In the genomic region with DNA sequence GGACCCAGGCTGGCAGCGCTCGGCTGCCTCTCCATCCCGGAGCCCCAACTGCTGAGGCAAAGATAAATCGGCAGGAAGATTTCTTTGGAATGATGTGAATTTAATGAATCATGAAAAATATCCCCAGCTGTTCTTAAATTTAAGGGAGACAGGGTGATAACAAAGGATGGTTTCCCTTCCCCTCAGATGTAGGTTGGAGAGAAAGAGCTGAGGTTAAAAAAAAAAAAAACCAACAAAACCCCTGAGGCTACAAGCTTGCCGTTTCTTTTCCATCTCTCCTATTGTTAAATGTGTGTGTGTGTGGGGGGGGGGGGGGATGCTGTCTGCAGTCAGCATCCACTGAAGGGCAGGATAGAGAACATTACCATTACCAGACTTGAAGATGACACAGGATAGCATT, we compare ENCODE assay signal across 15 mouse cellular contexts.
"Had no signal": no experiment of that assay in that cellular context is flagged by ENCODE, and none has a peak within 500 bp of the region (broad histone marks: within the 10 kb centered on the region; RNA-seq: fewer than 3 reads in every experiment).

No protein-coding gene starts in this region.

- H3K36me3 ChIP-seq: intestine, embryonic 15.5 days; limb, embryonic 10.5 days; liver, embryonic 15.5 days had no signal

- ATAC-seq: intestine, embryonic 15.5 days; lung, postnatal 0 days had no signal

- DNase-seq: kidney, adult 8-10 months; kidney, postnatal 25 days; lung, adult 2 months; lung, postnatal 36 days; right cerebral cortex, adult 18-20 months; right cerebral cortex, postnatal 4 days; spleen, adult 18-20 months; thymus, adult 18-20 months; thymus, postnatal 14 days had no signal

- H3K4me2 ChIP-seq: intestine, embryonic 15.5 days; liver, embryonic 11.5 days; liver, embryonic 15.5 days had no signal

- H3K4me1 ChIP-seq: liver, embryonic 15.5 days had no signal

- H3K4me3 ChIP-seq: intestine, embryonic 15.5 days; left cerebral cortex, adult 2 months; limb, embryonic 10.5 days; liver, embryonic 15.5 days had no signal

- H3K27me3 ChIP-seq: intestine, embryonic 15.5 days; liver, embryonic 15.5 days had no signal

- H3K9ac ChIP-seq: intestine, embryonic 15.5 days; liver, embryonic 15.5 days had no signal

- H3K27ac ChIP-seq: intestine, embryonic 15.5 days; left cerebral cortex, adult 2 months; limb, embryonic 10.5 days; liver, embryonic 15.5 days had no signal

- H3K9me3 ChIP-seq: intestine, embryonic 15.5 days; limb, embryonic 10.5 days; liver, embryonic 15.5 days had no signal
